Mouse (Mus musculus): ENCODE measurements around the gene Cnnm4.

DNA sequence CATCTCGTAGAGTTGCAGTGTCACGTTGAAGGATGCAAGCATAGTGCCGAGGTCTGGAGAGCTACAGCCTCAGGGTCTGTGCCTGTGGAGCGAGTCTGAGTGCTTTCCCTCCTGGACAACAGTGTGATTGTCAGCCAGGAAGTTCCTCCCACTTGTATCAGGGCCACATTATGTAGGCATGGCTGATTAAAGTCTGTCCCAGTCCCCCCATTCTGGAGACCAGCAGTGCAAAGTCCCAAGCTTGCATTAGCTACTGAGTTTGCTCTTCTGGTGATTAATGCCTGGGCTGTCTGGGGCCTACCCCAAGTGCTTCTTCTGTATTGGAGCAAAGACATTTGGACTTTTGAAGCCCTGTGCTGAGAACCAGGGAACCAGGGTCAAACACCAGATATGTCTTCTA lies 12.4 kb downstream of the Cnnm4 start:
- TF ChIP-seq CTCF (IDR thresholded peaks at IDR 0.05; ENCODE audit: extremely low read depth, insufficient read depth, insufficient read length, insufficient replicate concordance) (no peak), POLR2A (IDR thresholded peaks at IDR 0.05; ENCODE audit: low read depth, low read length) (no peak)
